Mouse (Mus musculus): ENCODE results near the gene Kcnj14.

DNA sequence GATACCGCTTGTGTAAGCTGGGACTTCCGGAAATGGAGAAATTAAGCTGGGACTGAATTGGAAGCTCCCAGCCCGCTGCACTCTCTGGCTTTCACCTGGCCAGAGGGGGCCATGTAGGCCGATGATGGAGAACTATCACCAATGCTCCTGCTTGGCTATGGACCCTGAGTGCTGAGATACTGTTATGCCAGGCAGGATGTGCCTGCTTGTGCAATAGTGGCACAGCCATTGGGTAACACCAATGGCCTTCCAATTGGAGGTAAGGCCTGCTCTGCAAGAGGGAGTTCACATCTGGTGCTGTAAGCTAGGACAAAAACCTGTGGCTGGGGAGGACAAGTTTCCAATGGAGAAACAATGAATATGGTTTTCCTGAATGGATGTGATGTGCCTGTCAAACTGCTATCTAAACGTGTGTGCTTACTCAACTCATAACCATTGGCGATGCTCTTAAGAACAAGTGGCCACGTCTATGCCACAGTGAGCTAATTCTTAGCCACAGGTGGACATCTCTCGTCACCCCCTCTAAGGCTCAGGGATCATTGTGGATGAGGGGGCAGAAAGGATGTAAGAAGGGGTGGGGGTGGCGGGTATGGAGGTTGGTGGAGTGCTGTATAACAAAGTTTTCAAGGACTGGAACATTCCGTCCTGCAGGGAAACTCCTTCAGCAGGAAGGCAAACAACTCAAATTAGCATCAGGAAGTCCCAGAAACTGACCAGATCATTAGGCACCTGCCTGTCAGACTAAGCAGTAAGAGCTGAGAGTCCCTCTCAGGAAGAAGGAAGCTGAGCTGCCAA is 18.6 kb upstream of the Kcnj14 start:
- TF ChIP-seq CTCF (conservative IDR thresholded peaks at IDR 0.05; ENCODE audit: low read length): no peak
- no peak for TF ChIP-seq POU5F1 (IDR thresholded peaks at IDR 0.05; ENCODE audit: borderline replicate concordance, low read length)

Data from E14TG2a.4 (cell line).